Mouse (Mus musculus): ENCODE results near the gene Pmfbp1. TPM values are rescaled to one million over a fixed set of nuclear protein-coding genes. Genes with fewer than 3 reads are reported as not detected.

The Pmfbp1 gene
- polyA plus RNA-seq, 1 experiment from 2014 or later, result not detected

Other genes starting within 250 kb of the Pmfbp1 start
- 24.8 and 25.3 TPM in 2 replicates for gene Dhx38, start 71.8 kb downstream of the Pmfbp1 start, polyA plus RNA-seq (2015; fragmentation: Nextera tagmentation; extraction: Ambion mirVana)
- gene Txnl4b, start 71.9 kb downstream of the Pmfbp1 start, polyA plus RNA-seq (2015; fragmentation: Nextera tagmentation; extraction: Ambion mirVana), result 25.6 and 26.1 TPM in 2 replicates
- 29.7 and 29.9 TPM in 2 replicates for gene Hp, start 85.1 kb downstream of the Pmfbp1 start, polyA plus RNA-seq (2015; fragmentation: Nextera tagmentation; extraction: Ambion mirVana)
- gene Dhodh, start 114.6 kb downstream of the Pmfbp1 start, polyA plus RNA-seq (2015; fragmentation: Nextera tagmentation; extraction: Ambion mirVana), result 46.7 TPM in 2 replicates
- gene Pkd1l3, start 120.5 kb downstream of the Pmfbp1 start, polyA plus RNA-seq (2015; fragmentation: Nextera tagmentation; extraction: Ambion mirVana), result 0.02 and 0.08 TPM in 2 replicates
- 136 and 140 TPM in 2 replicates for gene Ist1, start 199.2 kb downstream of the Pmfbp1 start, polyA plus RNA-seq (2015; fragmentation: Nextera tagmentation; extraction: Ambion mirVana)
- gene Zfp821, start 211.5 kb downstream of the Pmfbp1 start, polyA plus RNA-seq (2015; fragmentation: Nextera tagmentation; extraction: Ambion mirVana), result 24.8 and 26.0 TPM in 2 replicates
- 7.0 and 7.9 TPM in 2 replicates for gene Atxn1l, start 243.7 kb downstream of the Pmfbp1 start, polyA plus RNA-seq (2015; fragmentation: Nextera tagmentation; extraction: Ambion mirVana)

Data from lung, embryonic 15.5 days (tissue).